Mouse (Mus musculus) megakaryocyte, adult 5-6 weeks (primary cell): ENCODE measurements around the gene Trip12. TPM values are rescaled to one million over a fixed set of nuclear protein-coding genes. Genes with fewer than 3 reads are reported as not detected.

Experiments used
- ATAC-seq: 2 replicates; pipeline ENCODE4 v1.8.0; 2016; ENCODE audit warnings: mild to moderate bottlenecking, inconsistent platforms; ENCODE audit not compliant: poor library complexity, severe bottlenecking
- total RNA-seq, 2 experiments: library from RNA; stranded (forward) in 1 of 2; stranded (reverse) in 1 of 2; fragments of 153-499, 151-499 nt in 1 of 2; fragments of 221-1000, 200-1000 nt in 1 of 2; gene quantifications; 2 replicates each; pipeline versions ENCODE4 v1.2.3 to v1.2.4; 2015 to 2017

Gene Trip12
- total RNA-seq, 2 experiments from 2014 or later: 119 to 268 TPM

DNA sequence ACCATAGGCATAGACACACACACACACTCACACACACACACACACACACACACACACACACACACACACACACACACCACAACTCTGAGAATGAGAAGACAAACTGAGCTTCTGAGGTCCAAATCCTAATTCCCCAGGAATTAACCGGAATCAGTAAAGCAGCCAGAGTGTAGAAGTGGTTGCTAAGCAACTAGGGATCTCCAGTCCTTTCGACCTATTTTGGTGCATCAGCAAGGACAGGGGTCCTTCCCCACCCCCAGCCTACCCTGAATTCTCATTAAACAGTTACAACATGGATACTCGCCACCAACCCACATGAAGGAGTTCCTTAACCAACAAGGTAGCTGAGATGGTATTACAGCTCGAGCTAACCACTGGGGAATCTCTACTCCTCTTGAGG lies 162.4 kb downstream of the Trip12 start:
- ATAC-seq: no peak

Other genes starting within 250 kb of the Trip12 start
- gene Dner, start 144.3 kb downstream of the Trip12 start, total RNA-seq (2015): 0.27 TPM in 1 of 2 replicates, not detected in the other
- 0.04 and 0.18 TPM in 2 replicates for gene Dner, start 144.3 kb downstream of the Trip12 start, total RNA-seq (2017)
- 2.2 and 2.8 TPM in 2 replicates for gene Fbxo36, start 675 bp downstream of the Trip12 start, total RNA-seq (2015)
- 0.24 and 0.73 TPM in 2 replicates for gene Fbxo36, start 675 bp downstream of the Trip12 start, total RNA-seq (2017)
- 0.32 and 1.1 TPM in 2 replicates for gene Slc16a14, start 94.6 kb upstream of the Trip12 start, total RNA-seq (2015)
- gene Slc16a14, start 94.6 kb upstream of the Trip12 start, total RNA-seq (2017): 0.18 and 0.57 TPM in 2 replicates